Mouse (Mus musculus): Measurements from ENCODE around the gene Scyl1. TPM values are rescaled to one million over a fixed set of nuclear protein-coding genes. Genes with fewer than 3 reads are reported as not detected.
A peak's percentile ranks its signal among the peaks of the same experiment; 100 is the strongest.

Gene Scyl1
- total RNA-seq, 1 experiment = 55.6 TPM

GRCm38 (mm10) chr19:5749476-5749875, 21.7 kb downstream of the Scyl1 start:
- H3K4me1 ChIP-seq (ENCODE audit: control insufficient read depth in 2 of 2, insufficient read depth in 2 of 2, low read length in 2 of 2, poor library complexity in 1 of 2) = peaks cover 5 to 29% of the 10 kb centered on the region in 2 experiments; a peak in 3 of 4 replicates
- no peak overlapping the region for H3K27ac ChIP-seq (ENCODE audit: insufficient read depth, low read depth, low read length, poor library complexity, severe bottlenecking)
- H3K9ac ChIP-seq (ENCODE audit: insufficient read depth, low read depth, low read length, poor library complexity, severe bottlenecking) = no peak overlapping the region
- H3K9me3 ChIP-seq (ENCODE audit: control insufficient read depth, insufficient read depth, low read depth, low read length) = no peaks in the 10 kb centered on the region
- DNase-seq (ENCODE audit: low read depth, low spot score) = no peak
- no peak overlapping the region for H3K4me3 ChIP-seq (ENCODE audit: insufficient read depth in 1 of 2, low read depth in 1 of 2, low read length in 2 of 2, poor library complexity in 1 of 2, severe bottlenecking in 1 of 2)
- in situ Hi-C loops (cut with MboI; ENCODE audit: low sequenced_read_pairs in 2 of 2, unreplicated experiment in 2 of 2) = no loop called here
- no peaks in the 10 kb centered on the region for H3K36me3 ChIP-seq (ENCODE audit: control insufficient read depth, insufficient read depth, low read length, poor library complexity, severe bottlenecking)
- TF ChIP-seq MAFK (IDR thresholded peaks at IDR 0.05; ENCODE audit: insufficient read depth, low read depth, low read length) (no peak), CHD2 (IDR thresholded peaks at IDR 0.05; ENCODE audit: low read depth, low read length) (no peak), ZNF384 (IDR thresholded peaks at IDR 0.05; ENCODE audit: low read depth, low read length) (no peak), ZC3H11A (IDR thresholded peaks at IDR 0.05; ENCODE audit: borderline replicate concordance, low read depth, low read length) (no peak), HCFC1 (IDR thresholded peaks at IDR 0.05; ENCODE audit: borderline replicate concordance, insufficient read depth, low read length) (no peak)

- H3K27ac ChIP-seq (ENCODE audit: insufficient read depth, low read depth, low read length, poor library complexity, severe bottlenecking) = no peak overlapping the region
- no peaks in the 10 kb centered on the region for H3K9me3 ChIP-seq (ENCODE audit: control insufficient read depth, insufficient read depth, low read depth, low read length)
- TF ChIP-seq CHD2 (IDR thresholded peaks at IDR 0.05; ENCODE audit: low read depth, low read length) (no peak), HCFC1 (IDR thresholded peaks at IDR 0.05; ENCODE audit: borderline replicate concordance, insufficient read depth, low read length) (no peak), ZC3H11A (IDR thresholded peaks at IDR 0.05; ENCODE audit: borderline replicate concordance, low read depth, low read length) (no peak), ZNF384 (IDR thresholded peaks at IDR 0.05; ENCODE audit: low read depth, low read length) (no peak), MAFK (IDR thresholded peaks at IDR 0.05; ENCODE audit: insufficient read depth, low read depth, low read length) (no peak)
- in situ Hi-C loops (cut with MboI; ENCODE audit: low sequenced_read_pairs in 2 of 2, unreplicated experiment in 2 of 2) = no loop called here
- peak overlapping the region in 1 of 2 experiments; percentile 19; a peak in 1 of 4 replicates for H3K4me3 ChIP-seq (ENCODE audit: insufficient read depth in 1 of 2, low read depth in 1 of 2, low read length in 2 of 2, poor library complexity in 1 of 2, severe bottlenecking in 1 of 2)
- no peak for DNase-seq (ENCODE audit: low read depth, low spot score)
- H3K36me3 ChIP-seq (ENCODE audit: control insufficient read depth, insufficient read depth, low read length, poor library complexity, severe bottlenecking) = no peaks in the 10 kb centered on the region
- H3K4me1 ChIP-seq (ENCODE audit: control insufficient read depth in 2 of 2, insufficient read depth in 2 of 2, low read length in 2 of 2, poor library complexity in 1 of 2) = peaks cover 4 to 28% of the 10 kb centered on the region in 2 experiments; a peak in 3 of 4 replicates
- H3K9ac ChIP-seq (ENCODE audit: insufficient read depth, low read depth, low read length, poor library complexity, severe bottlenecking) = peak overlapping the region; percentile 13; the same call in 1 of the 2 replicates
These were observed 24.3 kb downstream of the Scyl1 start for GRCm38 (mm10) chr19:5746907-5747363.

GRCm38 (mm10) chr19:5745756-5746710, 25.2 kb downstream of the Scyl1 start:
- Histone ChIP-seq H3K9me3 (ENCODE audit: control insufficient read depth, insufficient read depth, low read depth, low read length) (no peaks in the 10 kb centered on the region), H3K27ac (ENCODE audit: insufficient read depth, low read depth, low read length, poor library complexity, severe bottlenecking) (no peak overlapping the region), H3K4me3 (ENCODE audit: insufficient read depth in 1 of 2, low read depth in 1 of 2, low read length in 2 of 2, poor library complexity in 1 of 2, severe bottlenecking in 1 of 2) (peak overlapping the region; percentile 61 to 69), H3K4me1 (ENCODE audit: control insufficient read depth in 2 of 2, insufficient read depth in 2 of 2, low read length in 2 of 2, poor library complexity in 1 of 2) (peaks cover 2 to 21% of the 10 kb centered on the region in 2 experiments; a peak in 3 of 4 replicates), H3K9ac (ENCODE audit: insufficient read depth, low read depth, low read length, poor library complexity, severe bottlenecking) (peak overlapping the region; percentile 36; the same call in 1 of the 2 replicates), H3K36me3 (ENCODE audit: control insufficient read depth, insufficient read depth, low read length, poor library complexity, severe bottlenecking) (no peaks in the 10 kb centered on the region)
- DNase-seq (ENCODE audit: low read depth, low spot score) = no peak
- in situ Hi-C loops (cut with MboI; ENCODE audit: low sequenced_read_pairs in 2 of 2, unreplicated experiment in 2 of 2) = no loop called here
- no peak for TF ChIP-seq ZNF384 (IDR thresholded peaks at IDR 0.05; ENCODE audit: low read depth, low read length)
- no peak for TF ChIP-seq MAFK (IDR thresholded peaks at IDR 0.05; ENCODE audit: insufficient read depth, low read depth, low read length)
- no peak for TF ChIP-seq HCFC1 (IDR thresholded peaks at IDR 0.05; ENCODE audit: borderline replicate concordance, insufficient read depth, low read length)

GRCm38 (mm10) chr19:5743576-5743975, 27.6 kb downstream of the Scyl1 start:
- Histone ChIP-seq H3K4me3 (ENCODE audit: insufficient read depth in 1 of 2, low read depth in 1 of 2, low read length in 2 of 2, poor library complexity in 1 of 2, severe bottlenecking in 1 of 2) (no peak overlapping the region), H3K9me3 (ENCODE audit: control insufficient read depth, insufficient read depth, low read depth, low read length) (no peaks in the 10 kb centered on the region), H3K4me1 (ENCODE audit: control insufficient read depth in 2 of 2, insufficient read depth in 2 of 2, low read length in 2 of 2, poor library complexity in 1 of 2) (peaks cover 2 to 21% of the 10 kb centered on the region in 2 experiments; a peak in 3 of 4 replicates), H3K27ac (ENCODE audit: insufficient read depth, low read depth, low read length, poor library complexity, severe bottlenecking) (no peak overlapping the region), H3K9ac (ENCODE audit: insufficient read depth, low read depth, low read length, poor library complexity, severe bottlenecking) (no peak overlapping the region), H3K36me3 (ENCODE audit: control insufficient read depth, insufficient read depth, low read length, poor library complexity, severe bottlenecking) (no peaks in the 10 kb centered on the region)
- in situ Hi-C loops (cut with MboI; ENCODE audit: low sequenced_read_pairs in 2 of 2, unreplicated experiment in 2 of 2) = no loop called here
- TF ChIP-seq HCFC1 (IDR thresholded peaks at IDR 0.05; ENCODE audit: borderline replicate concordance, insufficient read depth, low read length) = no peak
- no peak for TF ChIP-seq ZC3H11A (IDR thresholded peaks at IDR 0.05; ENCODE audit: borderline replicate concordance, low read depth, low read length)
- no peak for TF ChIP-seq ZNF384 (IDR thresholded peaks at IDR 0.05; ENCODE audit: low read depth, low read length)
- TF ChIP-seq CHD2 (IDR thresholded peaks at IDR 0.05; ENCODE audit: low read depth, low read length) = no peak
- no peak for TF ChIP-seq MAFK (IDR thresholded peaks at IDR 0.05; ENCODE audit: insufficient read depth, low read depth, low read length)
- DNase-seq (ENCODE audit: low read depth, low spot score) = no peak

Data from ES-E14 (cell line).